Mouse (Mus musculus) ZHBTc4 (cell line): ENCODE data around the gene Hist1h2ac.

ENCODE experiments used
- DNase-seq: peaks from one replicate; pipeline ENCODE4 v3.0.0-alpha.2; 2011; ENCODE audit warnings: low read depth, low spot score

The Hist1h2ac gene

DNA sequence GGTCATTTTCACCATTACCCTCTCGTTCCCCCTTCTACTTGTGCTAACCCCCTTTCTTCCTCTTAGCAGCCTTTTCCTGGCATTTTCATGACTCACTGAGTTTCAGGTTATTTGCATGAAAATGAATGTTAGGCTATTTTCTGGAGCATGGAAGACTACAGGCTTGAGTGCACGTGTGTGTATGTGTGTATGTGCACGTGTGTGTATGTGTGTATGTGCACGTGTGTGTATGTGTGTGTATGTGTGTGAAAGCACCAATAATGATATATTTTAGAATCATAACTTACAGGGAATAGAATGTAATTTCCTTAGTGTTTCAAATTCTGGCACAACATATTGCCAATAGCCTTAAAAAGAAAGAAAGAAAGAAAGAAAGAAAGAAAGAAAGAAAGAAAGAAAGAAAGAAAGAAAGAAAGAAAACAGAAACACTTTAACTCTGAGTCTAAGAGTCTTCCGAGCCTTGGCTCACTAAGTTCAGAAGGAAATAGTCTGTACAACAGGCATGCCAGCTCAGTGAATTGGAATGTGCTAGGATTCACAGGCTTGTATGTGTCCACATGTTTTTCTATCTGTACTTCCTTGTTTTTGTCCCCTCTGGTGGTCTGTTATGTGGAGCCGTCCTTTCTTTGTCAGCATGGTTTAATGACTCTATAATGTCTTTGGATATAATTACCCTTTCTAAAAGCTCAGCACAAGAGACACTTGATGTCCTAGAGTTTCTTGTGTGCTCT lies 23.9 kb downstream of the Hist1h2ac start:
- no peak for DNase-seq
